Mouse (Mus musculus): ENCODE measurements at regions not wholly inside any gene's neighbourhood (a gene's known extent, or its start where the extent isn't known, plus 50 kb on each side); places are given as distances from the start of the nearest gene placed in this dataset.

- DNase-seq (ENCODE audit: extremely low spot score in 1 of 2, low spot score in 1 of 2) = no peak
Measured at GRCm38 (mm10) chr7:130050120-130050519, 458.5 kb downstream of the Wdr11 start.

GRCm38 (mm10) chr7:130052376-130052775, 460.7 kb downstream of the Wdr11 start:
- no peak for DNase-seq (ENCODE audit: extremely low spot score in 1 of 2, low spot score in 1 of 2)

GRCm38 (mm10) chr7:130057708-130058107, 462.5 kb downstream of the Ate1 start:
- no peak for DNase-seq (ENCODE audit: extremely low spot score in 1 of 2, low spot score in 1 of 2)

- DNase-seq (ENCODE audit: extremely low spot score in 1 of 2, low spot score in 1 of 2) = no peak
Measured at GRCm38 (mm10) chr7:130058267-130058666, 461.9 kb downstream of the Ate1 start.

GRCm38 (mm10) chr7:130059684-130060607, 460.2 kb downstream of the Ate1 start:
- no peak for DNase-seq (ENCODE audit: extremely low spot score in 1 of 2, low spot score in 1 of 2)

GRCm38 (mm10) chr7:130064500-130064899, 455.7 kb downstream of the Ate1 start:
- no peak for DNase-seq (ENCODE audit: extremely low spot score in 1 of 2, low spot score in 1 of 2)

- no peak for DNase-seq (ENCODE audit: extremely low spot score in 1 of 2, low spot score in 1 of 2)
Measured at GRCm38 (mm10) chr7:130068316-130068715, 451.9 kb downstream of the Ate1 start.

- no peak for DNase-seq (ENCODE audit: extremely low spot score in 1 of 2, low spot score in 1 of 2)
Measured at GRCm38 (mm10) chr7:130073388-130073787, 446.8 kb downstream of the Ate1 start.

GRCm38 (mm10) chr7:130073890-130074819, 446.0 kb downstream of the Ate1 start:
- DNase-seq (ENCODE audit: extremely low spot score in 1 of 2, low spot score in 1 of 2) = peak in 1 of 2 experiments; percentile 27

GRCm38 (mm10) chr7:130082662-130083061, 437.5 kb downstream of the Ate1 start:
- no peak for DNase-seq (ENCODE audit: extremely low spot score in 1 of 2, low spot score in 1 of 2)

- DNase-seq (ENCODE audit: extremely low spot score in 1 of 2, low spot score in 1 of 2) = no peak
Measured at GRCm38 (mm10) chr7:130085706-130086105, 434.5 kb downstream of the Ate1 start.

- no peak for DNase-seq (ENCODE audit: extremely low spot score in 1 of 2, low spot score in 1 of 2)
Measured at GRCm38 (mm10) chr7:130089896-130090610, 430.1 kb downstream of the Ate1 start.

- DNase-seq (ENCODE audit: extremely low spot score in 1 of 2, low spot score in 1 of 2) = no peak
Measured at GRCm38 (mm10) chr7:130091942-130092341, 428.2 kb downstream of the Ate1 start.

GRCm38 (mm10) chr7:130095141-130095540, 425.0 kb downstream of the Ate1 start:
- DNase-seq (ENCODE audit: extremely low spot score in 1 of 2, low spot score in 1 of 2) = no peak

GRCm38 (mm10) chr7:130098606-130099005, 421.6 kb downstream of the Ate1 start:
- no peak for DNase-seq (ENCODE audit: extremely low spot score in 1 of 2, low spot score in 1 of 2)

GRCm38 (mm10) chr7:130102671-130103070, 417.5 kb downstream of the Ate1 start:
- DNase-seq (ENCODE audit: extremely low spot score in 1 of 2, low spot score in 1 of 2) = no peak

GRCm38 (mm10) chr7:130106961-130107360, 413.2 kb downstream of the Ate1 start:
- no peak for DNase-seq (ENCODE audit: extremely low spot score in 1 of 2, low spot score in 1 of 2)

GRCm38 (mm10) chr7:130108362-130108761, 411.8 kb downstream of the Ate1 start:
- no peak for DNase-seq (ENCODE audit: extremely low spot score in 1 of 2, low spot score in 1 of 2)
